Mouse (Mus musculus) forebrain, embryonic 12.5 days (tissue): ENCODE measurements around the gene Apol9b. TPM values are rescaled to one million over a fixed set of nuclear protein-coding genes. Genes with fewer than 3 reads are reported as not detected.

ENCODE experiments used
- ATAC-seq: fragments of 200-750 bp; cut with Nextera tagmentation; 2 replicates; pipeline ENCODE4 v1.8.0; 2017; ENCODE audit warnings: moderate TSS enrichment; ENCODE audit not compliant: low FRiP score
- H3K27ac ChIP-seq: fragments of 300-500 bp; sonication (generic); 2 replicates; pipeline ENCODE4 v1.5.1; 2016; ENCODE audit warnings: mild to moderate bottlenecking
- H3K27me3 ChIP-seq: fragments of 300-500 bp; sonication (generic); 2 replicates; pipeline ENCODE4 v1.6.1; 2016; ENCODE audit warnings: mild to moderate bottlenecking
- H3K36me3 ChIP-seq: fragments of 300-500 bp; sonication (generic); replicated peaks from 2 replicates; pipeline ENCODE4 v1.6.1; 2016; ENCODE audit warnings: mild to moderate bottlenecking
- H3K4me1 ChIP-seq: fragments of 300-500 bp; sonication (generic); 2 replicates; pipeline ENCODE4 v1.6.1; 2016
- H3K4me2 ChIP-seq: fragments of 300-500 bp; sonication (generic); 2 replicates; pipeline ENCODE4 v1.6.1; 2016; ENCODE audit warnings: mild to moderate bottlenecking, moderate library complexity
- H3K4me3 ChIP-seq: fragments of 300-500 bp; sonication (generic); replicated peaks from 2 replicates; pipeline ENCODE4 v1.5.1; 2016; ENCODE audit warnings: mild to moderate bottlenecking
- H3K9ac ChIP-seq: fragments of 300-500 bp; sonication (generic); 2 replicates; pipeline ENCODE4 v1.6.1; 2016; ENCODE audit warnings: mild to moderate bottlenecking
- H3K9me3 ChIP-seq: fragments of 300-500 bp; sonication (generic); 2 replicates; pipeline ENCODE4 v1.6.1; 2016
- whole genome bisulfite sequencing: fragments of 180-500 bp; shearing (Covaris S2); methylation state at CpG from one replicate; pipeline ENCODE4 v1.1.7; 2016; 5-methylcytosine and 5-hydroxymethylcytosine counted together
- polyA plus RNA-seq: library from polyadenylated mRNA; unstranded; fragments of >200 nt; fragmentation: Nextera tagmentation; extraction: Ambion mirVana; gene quantifications from 2 replicates; pipeline ENCODE4 v1.2.1, GENCODE M21; 2016

The Apol9b gene
- polyA plus RNA-seq, 1 experiment from 2014 or later = not detected

GRCm38 (mm10) chr15:77766981-77767380 lies 38.1 kb downstream of the Apol9b start:
- Histone ChIP-seq H3K36me3 (peaks cover 99% of the 10 kb centered on the region), H3K4me1 (no peaks in the 10 kb centered on the region), H3K4me2 (no peak overlapping the region), H3K27ac (no peak overlapping the region), H3K9me3 (no peaks in the 10 kb centered on the region), H3K9ac (no peak overlapping the region), H3K4me3 (no peak overlapping the region), H3K27me3 (no peaks in the 10 kb centered on the region)
- no peak for ATAC-seq
- 96% methylated on average over 11 of the region's 11 CpGs for WGBS

GRCm38 (mm10) chr15:77770341-77770740 lies 41.5 kb downstream of the Apol9b start:
- H3K9ac ChIP-seq = no peak overlapping the region
- WGBS = 91% methylated on average over 5 of the region's 5 CpGs
- peaks cover 98% of the 10 kb centered on the region for H3K36me3 ChIP-seq
- no peaks in the 10 kb centered on the region for H3K9me3 ChIP-seq
- no peaks in the 10 kb centered on the region for H3K27me3 ChIP-seq
- ATAC-seq = no peak
- no peak overlapping the region for H3K27ac ChIP-seq
- no peak overlapping the region for H3K4me2 ChIP-seq
- H3K4me3 ChIP-seq = no peak overlapping the region
- H3K4me1 ChIP-seq = no peaks in the 10 kb centered on the region

GRCm38 (mm10) chr15:77770942-77771341 lies 42.1 kb downstream of the Apol9b start:
- Histone ChIP-seq H3K9me3 (no peaks in the 10 kb centered on the region), H3K36me3 (peaks cover 96% of the 10 kb centered on the region), H3K4me1 (no peaks in the 10 kb centered on the region), H3K4me2 (no peak overlapping the region), H3K4me3 (no peak overlapping the region), H3K27ac (no peak overlapping the region), H3K9ac (no peak overlapping the region), H3K27me3 (no peaks in the 10 kb centered on the region)
- 96% methylated on average over 9 of the region's 9 CpGs for WGBS
- ATAC-seq = no peak

- no peaks in the 10 kb centered on the region for H3K4me1 ChIP-seq
- H3K36me3 ChIP-seq = peaks cover 94% of the 10 kb centered on the region
- no peak overlapping the region for H3K4me2 ChIP-seq
- H3K27me3 ChIP-seq = no peaks in the 10 kb centered on the region
- 96% methylated on average over 19 of the region's 19 CpGs for WGBS
- no peak overlapping the region for H3K9ac ChIP-seq
- ATAC-seq = no peak
- H3K4me3 ChIP-seq = no peak overlapping the region
- no peaks in the 10 kb centered on the region for H3K9me3 ChIP-seq
- no peak overlapping the region for H3K27ac ChIP-seq
These were observed 44.5 kb downstream of the Apol9b start for GRCm38 (mm10) chr15:77773099-77773915.

GRCm38 (mm10) chr15:77774303-77774702 lies 45.5 kb downstream of the Apol9b start:
- WGBS = 95% methylated on average over 8 of the region's 10 CpGs
- H3K4me3 ChIP-seq = no peak overlapping the region
- ATAC-seq = no peak

GRCm38 (mm10) chr15:77775186-77775963 lies 46.5 kb downstream of the Apol9b start:
- Histone ChIP-seq H3K4me2 (no peak overlapping the region), H3K27me3 (no peaks in the 10 kb centered on the region), H3K4me1 (no peaks in the 10 kb centered on the region), H3K27ac (no peak overlapping the region), H3K9me3 (no peaks in the 10 kb centered on the region), H3K9ac (no peak overlapping the region), H3K4me3 (no peak overlapping the region), H3K36me3 (peaks cover 92% of the 10 kb centered on the region)
- WGBS = 72% methylated on average over 20 of the region's 20 CpGs
- ATAC-seq = 0 out of 2 replicates have a peak, but pooled peaks have one; percentile 17

More at GRCm38 (mm10) chr15:77774303-77774702, 45.5 kb downstream of the Apol9b start:
- no peaks in the 10 kb centered on the region for H3K4me1 ChIP-seq
- no peak overlapping the region for H3K9ac ChIP-seq
- H3K27ac ChIP-seq = no peak overlapping the region
- H3K27me3 ChIP-seq = no peaks in the 10 kb centered on the region
- no peak overlapping the region for H3K4me2 ChIP-seq
- H3K9me3 ChIP-seq = no peaks in the 10 kb centered on the region
- peaks cover 92% of the 10 kb centered on the region for H3K36me3 ChIP-seq

- Histone ChIP-seq H3K4me3 (no peak overlapping the region), H3K4me2 (no peak overlapping the region), H3K9ac (no peak overlapping the region), H3K4me1 (no peaks in the 10 kb centered on the region), H3K36me3 (peaks cover 95% of the 10 kb centered on the region), H3K27me3 (no peaks in the 10 kb centered on the region), H3K27ac (no peak overlapping the region), H3K9me3 (no peaks in the 10 kb centered on the region)
- no peak for ATAC-seq
- WGBS = 88% methylated on average over 11 of the region's 11 CpGs
These were observed 53.7 kb downstream of the Apol9b start for GRCm38 (mm10) chr15:77782449-77783014.

GRCm38 (mm10) chr15:77784039-77784824 lies 55.4 kb downstream of the Apol9b start:
- Histone ChIP-seq H3K36me3 (peaks cover 97% of the 10 kb centered on the region), H3K27me3 (no peaks in the 10 kb centered on the region), H3K4me3 (no peak overlapping the region), H3K4me1 (no peaks in the 10 kb centered on the region), H3K4me2 (no peak overlapping the region), H3K9ac (no peak overlapping the region), H3K9me3 (no peaks in the 10 kb centered on the region), H3K27ac (no peak overlapping the region)
- 85% methylated on average over 22 of the region's 22 CpGs for WGBS
- no peak for ATAC-seq

- Histone ChIP-seq H3K9me3 (no peaks in the 10 kb centered on the region), H3K9ac (no peak overlapping the region), H3K4me2 (no peak overlapping the region), H3K36me3 (peaks cover 97% of the 10 kb centered on the region), H3K4me3 (no peak overlapping the region), H3K27ac (no peak overlapping the region), H3K4me1 (no peaks in the 10 kb centered on the region), H3K27me3 (no peaks in the 10 kb centered on the region)
- WGBS = 91% methylated on average over 1 of the region's 1 CpGs
- ATAC-seq = no peak
These were observed 57.0 kb downstream of the Apol9b start for GRCm38 (mm10) chr15:77785807-77786206.
